Mouse (Mus musculus): ENCODE measurements around the gene Prune1.

- TF ChIP-seq JUN (IDR thresholded peaks at IDR 0.05; ENCODE audit: insufficient read depth, low read depth, low read length), result no peak
- no peak for TF ChIP-seq CTCF (conservative IDR thresholded peaks at IDR 0.05 in 1 of 2, IDR thresholded peaks at IDR 0.05 in 1 of 2; ENCODE audit: low read depth in 2 of 2, low read length in 2 of 2)
- no peak for TF ChIP-seq ZNF384 (IDR thresholded peaks at IDR 0.05; ENCODE audit: low read depth, low read length)
These were observed 31.6 kb upstream of the Prune1 start for GRCm38 (mm10) chr3:95313476-95313875.
